14 mouse cellular contexts compared by ENCODE assay signal in the genomic region with DNA sequence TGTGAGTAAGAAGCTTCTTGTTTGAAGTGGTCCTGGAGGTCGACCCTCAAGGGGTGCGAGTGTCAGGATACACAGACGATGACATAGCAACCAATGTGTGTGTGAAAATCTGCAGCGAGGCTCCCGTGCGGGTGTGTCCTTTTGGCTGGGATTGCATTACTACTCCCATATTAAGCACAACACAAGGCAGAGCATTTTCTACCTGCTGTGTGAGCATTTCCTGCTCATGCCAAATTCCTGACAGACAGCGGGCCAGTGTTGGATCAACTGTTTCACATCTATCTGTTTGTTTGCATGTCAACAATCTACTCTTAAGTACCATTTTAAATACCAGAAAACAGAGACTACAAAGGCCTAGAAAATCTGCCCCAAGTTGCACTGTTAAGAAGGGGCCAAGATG. TPM values are rescaled to one million over a fixed set of nuclear protein-coding genes. Genes with fewer than 3 reads are reported as not detected.
A peak's percentile ranks its signal among the peaks of the same experiment; 100 is the strongest.
DNase-seq lines count a peak whose midpoint lies in the region; ATAC-seq and TF ChIP-seq lines count a peak whose summit lies in the region.
"Had no signal": no experiment of that assay in that cellular context is flagged by ENCODE, and none has a peak within 500 bp of the region (broad histone marks: within the 10 kb centered on the region; RNA-seq: fewer than 3 reads in every experiment).

No protein-coding gene starts in this region.

- H3K9ac ChIP-seq in neural tube, embryonic 13.5 days, result no peak overlapping the region
- H3K9ac ChIP-seq in forebrain, embryonic 16.5 days (replicated peaks; ENCODE audit: low read depth, low read length), result no peak overlapping the region
- H3K9ac ChIP-seq in midbrain, embryonic 12.5 days (replicated peaks), result no peak overlapping the region
- no peak overlapping the region for H3K9ac ChIP-seq in lung, postnatal 0 days (replicated peaks; ENCODE audit: low read depth)
- H3K9ac ChIP-seq: embryonic facial prominence, embryonic 12.5 days; heart, embryonic 12.5 days; liver, embryonic 14.5 days had no signal

- peaks cover 35% of the 10 kb centered on the region for H3K4me1 ChIP-seq in neural tube, embryonic 13.5 days (replicated peaks)
- H3K4me1 ChIP-seq in forebrain, embryonic 16.5 days (replicated peaks; ENCODE audit: control insufficient read depth, insufficient read depth, low read length), result peaks cover 29% of the 10 kb centered on the region
- H3K4me1 ChIP-seq in midbrain, embryonic 12.5 days, result peaks cover 32% of the 10 kb centered on the region
- H3K4me1 ChIP-seq in lung, postnatal 0 days (ENCODE audit: insufficient read depth, low read depth, low read length), result no peaks in the 10 kb centered on the region
- H3K4me1 ChIP-seq: heart, embryonic 12.5 days had no signal

- H3K27ac ChIP-seq in neural tube, embryonic 13.5 days (replicated peaks), result peak overlapping the region; percentile 78
- peak overlapping the region; percentile 12; the same call in 1 of the 2 replicates for H3K27ac ChIP-seq in forebrain, embryonic 16.5 days (ENCODE audit: low read length)
- peak overlapping the region; percentile 89 for H3K27ac ChIP-seq in midbrain, embryonic 12.5 days (replicated peaks)
- H3K27ac ChIP-seq in lung, postnatal 0 days (ENCODE audit: low read length), result no peak overlapping the region
- H3K27ac ChIP-seq: embryonic facial prominence, embryonic 12.5 days; liver, embryonic 14.5 days had no signal

- H3K27me3 ChIP-seq in neural tube, embryonic 13.5 days, result no peaks in the 10 kb centered on the region
- no peaks in the 10 kb centered on the region for H3K27me3 ChIP-seq in forebrain, embryonic 16.5 days (replicated peaks; ENCODE audit: control insufficient read depth, insufficient read depth, low read length)
- no peaks in the 10 kb centered on the region for H3K27me3 ChIP-seq in midbrain, embryonic 12.5 days
- no peaks in the 10 kb centered on the region for H3K27me3 ChIP-seq in lung, postnatal 0 days (replicated peaks; ENCODE audit: insufficient read depth, low read length)
- H3K27me3 ChIP-seq: embryonic facial prominence, embryonic 12.5 days; heart, embryonic 12.5 days had no signal

- H3K4me3 ChIP-seq in neural tube, embryonic 13.5 days, result no peak overlapping the region
- no peak overlapping the region for H3K4me3 ChIP-seq in forebrain, embryonic 16.5 days (replicated peaks; ENCODE audit: low read length)
- H3K4me3 ChIP-seq in midbrain, embryonic 12.5 days, result no peak overlapping the region
- no peak overlapping the region for H3K4me3 ChIP-seq in lung, postnatal 0 days (ENCODE audit: low read depth, low read length)
- H3K4me3 ChIP-seq: embryonic facial prominence, embryonic 12.5 days; heart, embryonic 12.5 days had no signal

- no peak for DNase-seq in neural tube, embryonic 10.5 days (ENCODE audit: extremely low spot score, low spot score)
- DNase-seq in lung, postnatal 0 days (ENCODE audit: low spot score), result no peak
- DNase-seq in liver, result no peak
- no peak for DNase-seq in thymus, postnatal 0 days (ENCODE audit: low spot score)
- DNase-seq: gastrocnemius, postnatal 25 days; lung, postnatal 36 days; right cerebral cortex, postnatal 25 days; thymus, adult 2 months had no signal

- TF ChIP-seq CTCF in lung, postnatal 0 days (IDR thresholded peaks at IDR 0.05), result no peak

- TF ChIP-seq EP300 in lung, postnatal 0 days (IDR thresholded peaks at IDR 0.05), result no peak

- 73% methylated on average over 7 of the region's 7 CpGs for WGBS in neural tube, embryonic 13.5 days
- 66% methylated on average over 7 of the region's 7 CpGs for WGBS in forebrain, embryonic 16.5 days
- WGBS in midbrain, embryonic 12.5 days, result 63% methylated on average over 7 of the region's 7 CpGs
- WGBS in lung, postnatal 0 days, result 64% methylated on average over 7 of the region's 7 CpGs

- no peak for ATAC-seq in neural tube, embryonic 13.5 days (ENCODE audit: low read depth)
- no peak for ATAC-seq in forebrain, embryonic 16.5 days
- no peak for ATAC-seq in midbrain, embryonic 12.5 days (ENCODE audit: low FRiP score, low read depth)
- ATAC-seq in lung, postnatal 0 days, result no peak

- no peaks in the 10 kb centered on the region for H3K9me3 ChIP-seq in neural tube, embryonic 13.5 days
- H3K9me3 ChIP-seq in forebrain, embryonic 16.5 days (ENCODE audit: control insufficient read depth, low read length), result no peaks in the 10 kb centered on the region
- no peaks in the 10 kb centered on the region for H3K9me3 ChIP-seq in midbrain, embryonic 12.5 days
- H3K9me3 ChIP-seq in lung, postnatal 0 days (ENCODE audit: low read length), result no peaks in the 10 kb centered on the region
- H3K9me3 ChIP-seq: embryonic facial prominence, embryonic 12.5 days; heart, embryonic 12.5 days had no signal

- no peaks in the 10 kb centered on the region for H3K36me3 ChIP-seq in neural tube, embryonic 13.5 days
- no peaks in the 10 kb centered on the region for H3K36me3 ChIP-seq in forebrain, embryonic 16.5 days (ENCODE audit: control insufficient read depth, insufficient read depth)
- H3K36me3 ChIP-seq in midbrain, embryonic 12.5 days, result no peaks in the 10 kb centered on the region
- H3K36me3 ChIP-seq in lung, postnatal 0 days (ENCODE audit: insufficient read depth, low read length), result no peaks in the 10 kb centered on the region
- H3K36me3 ChIP-seq: embryonic facial prominence, embryonic 12.5 days; heart, embryonic 12.5 days had no signal

- no peak overlapping the region for H3K4me2 ChIP-seq in neural tube, embryonic 13.5 days
- H3K4me2 ChIP-seq in forebrain, embryonic 16.5 days (ENCODE audit: low read length), result no peak overlapping the region
- H3K4me2 ChIP-seq in midbrain, embryonic 12.5 days (replicated peaks), result peak overlapping the region; percentile 41; the same call in 1 of the 2 replicates
- H3K4me2 ChIP-seq in lung, postnatal 0 days (replicated peaks; ENCODE audit: low read depth, low read length), result no peak overlapping the region
- H3K4me2 ChIP-seq: embryonic facial prominence, embryonic 12.5 days; heart, embryonic 12.5 days had no signal

RNA-seq across cellular contexts. Expression of a gene that starts 52.2 kb away (rescaled TPM):
- 0.39 and 0.59 TPM in 2 replicates for polyA plus RNA-seq in neural tube, embryonic 13.5 days (2015; fragmentation: Nextera tagmentation; extraction: Ambion mirVana)
- 0.24 and 0.60 TPM in 2 replicates for polyA plus RNA-seq in forebrain, embryonic 16.5 days (2015; fragmentation: Nextera tagmentation; extraction: Ambion mirVana)
- polyA plus RNA-seq in midbrain, embryonic 12.5 days (2016; fragmentation: Nextera tagmentation; extraction: Ambion mirVana), result 0.71 and 2.0 TPM in 2 replicates
- 11.3 and 14.0 TPM in 2 replicates for polyA plus RNA-seq in lung, postnatal 0 days (2015; fragmentation: Nextera tagmentation; extraction: Ambion mirVana)
- 2.9 TPM in 2 replicates for polyA plus RNA-seq in thymus, postnatal 0 days (2015; fragmentation: Nextera tagmentation; extraction: Ambion mirVana)
